Mouse (Mus musculus): ENCODE results near the gene Dgcr8. TPM values are rescaled to one million over a fixed set of nuclear protein-coding genes. Genes with fewer than 3 reads are reported as not detected.
"Not testable (repeated sequence)": the region's sequence is repeated elsewhere in the genome, so short reads cannot be mapped to it uniquely, and the experiment has no call there.

Dgcr8 gene
- polyA plus RNA-seq, 1 experiment: 22.3 TPM

DNA sequence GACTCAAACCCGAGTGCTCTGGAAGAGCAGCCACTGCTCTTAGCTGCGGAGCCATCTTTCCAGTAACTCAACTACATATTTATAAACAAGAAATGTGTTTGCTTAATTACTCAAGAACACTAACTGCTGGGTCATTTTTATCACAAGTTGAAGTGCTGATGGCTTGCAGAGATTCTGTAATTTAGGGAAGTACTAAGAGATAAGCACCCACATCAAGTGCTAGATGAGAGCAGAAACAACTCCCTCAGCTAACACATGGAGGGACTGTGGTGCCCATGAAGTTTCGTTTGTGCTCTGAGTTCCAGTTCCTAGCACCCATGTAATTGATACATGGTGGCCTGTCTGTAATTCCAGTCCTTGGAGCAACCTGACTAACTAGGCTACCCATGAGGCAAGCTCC lies 29.9 kb upstream of the Dgcr8 start:
- WGBS: 67% methylated on average over 3 of the region's 3 CpGs
- Histone ChIP-seq H3K4me3 (replicated peaks; ENCODE audit: extremely low read depth, low read depth, low read length) (no peak overlapping the region), H3K4me1 (ENCODE audit: control insufficient read depth, insufficient read depth, low read length) (no peaks in the 10 kb centered on the region)
- TF ChIP-seq POLR2A (IDR thresholded peaks at IDR 0.05; ENCODE audit: borderline replicate concordance, extremely low read depth, low read depth, low read length) (no peak), CTCF (IDR thresholded peaks at IDR 0.05; ENCODE audit: insufficient read depth, low read length) (no peak)
- no peak for DNase-seq

DNA sequence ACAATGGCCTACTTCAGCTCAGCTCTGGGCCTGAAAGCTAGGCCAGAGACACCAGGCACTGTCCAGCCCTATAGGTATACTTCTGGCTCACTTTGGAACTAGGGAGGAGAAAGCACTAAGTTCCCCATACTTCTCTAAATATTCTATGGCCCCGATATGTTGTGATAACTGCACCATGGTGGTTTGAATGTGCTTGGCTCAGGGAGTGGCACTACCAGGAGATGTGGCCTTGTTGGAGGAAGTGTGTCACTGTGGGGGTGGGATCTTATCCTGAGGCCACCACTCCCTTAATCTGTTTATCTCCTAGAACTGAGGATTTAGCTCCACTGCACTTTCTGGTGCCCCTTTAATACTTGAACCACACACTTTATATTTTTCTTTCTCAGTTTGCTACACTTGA lies 19.1 kb upstream of the Dgcr8 start:
- TF ChIP-seq POLR2A (IDR thresholded peaks at IDR 0.05; ENCODE audit: borderline replicate concordance, extremely low read depth, low read depth, low read length): no peak
- TF ChIP-seq CTCF (IDR thresholded peaks at IDR 0.05; ENCODE audit: insufficient read depth, low read length): no peak
- DNase-seq: no peak
- no peaks in the 10 kb centered on the region for H3K4me1 ChIP-seq (ENCODE audit: control insufficient read depth, insufficient read depth, low read length)
- H3K4me3 ChIP-seq (replicated peaks; ENCODE audit: extremely low read depth, low read depth, low read length): no peak overlapping the region
- whole genome bisulfite sequencing: 87% methylated on average over 1 of the region's 1 CpGs

DNA sequence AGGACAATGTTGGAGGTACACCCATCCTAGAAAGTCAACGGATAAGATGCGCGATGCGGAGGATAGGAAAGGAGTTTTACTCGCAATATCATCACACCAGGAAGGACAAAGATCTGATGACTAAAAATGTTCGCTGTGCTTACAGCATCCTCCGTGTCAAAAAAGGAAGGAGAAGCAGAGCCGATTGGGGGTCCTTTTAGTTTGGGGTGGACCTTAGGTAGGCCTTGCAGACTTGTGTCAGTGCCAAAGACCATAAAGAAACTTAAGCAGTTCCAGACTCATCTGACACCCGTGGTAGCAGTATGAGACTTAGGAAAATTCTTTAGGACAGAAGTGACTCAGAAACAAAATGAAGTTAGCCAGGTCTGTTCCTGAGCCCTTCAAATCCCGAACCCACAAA lies 568 bp upstream of the Dgcr8 start:
- Histone ChIP-seq H3K4me3 (replicated peaks; ENCODE audit: extremely low read depth, low read depth, low read length) (peak overlapping the region; percentile 29), H3K4me1 (ENCODE audit: control insufficient read depth, insufficient read depth, low read length) (peaks cover 13% of the 10 kb centered on the region)
- 2% methylated on average over 10 of the region's 10 CpGs for WGBS
- not testable (repeated sequence) for DNase-seq

DNA sequence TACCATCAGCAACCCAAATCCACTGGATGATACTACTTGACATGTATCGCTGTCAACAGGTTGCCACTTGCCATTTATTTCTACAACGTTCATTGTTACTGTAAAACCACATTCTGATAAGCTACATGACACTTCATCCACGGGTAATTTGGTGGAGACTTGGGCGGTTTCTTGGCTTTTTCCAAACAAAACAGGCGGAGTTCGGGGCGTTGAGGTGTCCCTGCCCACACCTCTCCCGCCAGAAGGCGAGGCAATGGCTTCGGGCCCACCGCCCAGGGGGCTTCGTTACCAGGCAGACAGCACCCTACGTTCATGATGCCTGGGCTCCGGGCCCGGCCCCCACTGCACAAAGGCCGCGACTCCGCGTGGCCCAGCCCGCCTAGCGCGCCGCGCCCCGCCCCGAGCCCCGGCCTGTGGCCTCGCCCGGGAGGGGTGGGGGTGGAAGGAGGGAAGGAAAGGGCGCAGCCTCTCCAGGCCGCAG lies 425 bp downstream of the Dgcr8 start:
- H3K4me1 ChIP-seq (ENCODE audit: control insufficient read depth, insufficient read depth, low read length): peaks cover 13% of the 10 kb centered on the region
- TF ChIP-seq POLR2A (IDR thresholded peaks at IDR 0.05; ENCODE audit: borderline replicate concordance, extremely low read depth, low read depth, low read length): no peak
- no peak for TF ChIP-seq CTCF (IDR thresholded peaks at IDR 0.05; ENCODE audit: insufficient read depth, low read length)
- DNase-seq: no peak
- WGBS: under 1% methylated on average over 30 of the region's 31 CpGs
- peak overlapping the region; percentile 83 for H3K4me3 ChIP-seq (replicated peaks; ENCODE audit: extremely low read depth, low read depth, low read length)

DNA sequence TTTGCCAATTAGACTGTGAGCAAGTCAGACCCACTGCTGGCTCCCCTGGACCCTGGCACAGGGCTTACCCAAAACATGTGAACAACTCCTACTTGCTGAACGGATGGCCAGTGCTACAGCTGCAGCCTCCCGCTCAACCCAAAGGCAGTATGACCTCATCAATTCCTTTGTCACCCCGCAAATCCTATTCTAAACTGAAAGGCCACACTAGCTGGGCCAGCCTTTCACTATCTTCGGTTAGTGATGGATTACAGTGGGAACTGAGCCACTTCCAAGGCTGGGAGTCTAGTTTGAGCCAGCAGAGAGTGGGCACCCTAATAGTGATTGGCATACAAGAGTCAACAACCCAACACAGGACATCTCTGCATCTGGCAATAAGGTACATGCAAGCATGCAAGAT lies 880 bp downstream of the Dgcr8 start:
- 0% methylated on average over 4 of the region's 4 CpGs for WGBS
- Histone ChIP-seq H3K4me3 (replicated peaks; ENCODE audit: extremely low read depth, low read depth, low read length) (peak overlapping the region; percentile 83), H3K4me1 (ENCODE audit: control insufficient read depth, insufficient read depth, low read length) (peaks cover 13% of the 10 kb centered on the region)
- DNase-seq: no peak
- TF ChIP-seq CTCF (IDR thresholded peaks at IDR 0.05; ENCODE audit: insufficient read depth, low read length) (no peak), POLR2A (IDR thresholded peaks at IDR 0.05; ENCODE audit: borderline replicate concordance, extremely low read depth, low read depth, low read length) (no peak)

DNA sequence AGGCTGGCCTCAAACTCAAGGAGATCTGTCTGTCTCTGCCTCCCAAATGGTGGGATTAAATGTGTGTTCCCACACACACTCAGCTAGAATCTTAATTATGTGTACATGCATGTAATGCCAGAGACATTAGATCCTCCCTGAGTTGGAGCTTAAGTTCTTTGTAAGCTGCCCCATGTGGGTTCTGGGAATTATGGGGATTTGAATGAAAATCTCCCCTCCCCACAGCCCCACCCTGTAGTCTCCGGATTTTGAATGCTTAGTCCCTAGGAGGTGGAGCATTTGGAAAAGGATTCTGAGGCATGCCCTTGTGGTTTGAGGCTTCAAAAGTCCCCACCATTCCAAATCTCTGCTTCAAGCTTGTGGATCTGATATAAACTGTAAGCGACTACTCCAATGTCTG lies 13.9 kb downstream of the Dgcr8 start:
- Histone ChIP-seq H3K4me3 (replicated peaks; ENCODE audit: extremely low read depth, low read depth, low read length) (no peak overlapping the region), H3K4me1 (ENCODE audit: control insufficient read depth, insufficient read depth, low read length) (no peaks in the 10 kb centered on the region)
- no peak for TF ChIP-seq POLR2A (IDR thresholded peaks at IDR 0.05; ENCODE audit: borderline replicate concordance, extremely low read depth, low read depth, low read length)
- no peak for TF ChIP-seq CTCF (IDR thresholded peaks at IDR 0.05; ENCODE audit: insufficient read depth, low read length)
- WGBS: 80% methylated on average over 2 of the region's 2 CpGs
- no peak for DNase-seq

DNA sequence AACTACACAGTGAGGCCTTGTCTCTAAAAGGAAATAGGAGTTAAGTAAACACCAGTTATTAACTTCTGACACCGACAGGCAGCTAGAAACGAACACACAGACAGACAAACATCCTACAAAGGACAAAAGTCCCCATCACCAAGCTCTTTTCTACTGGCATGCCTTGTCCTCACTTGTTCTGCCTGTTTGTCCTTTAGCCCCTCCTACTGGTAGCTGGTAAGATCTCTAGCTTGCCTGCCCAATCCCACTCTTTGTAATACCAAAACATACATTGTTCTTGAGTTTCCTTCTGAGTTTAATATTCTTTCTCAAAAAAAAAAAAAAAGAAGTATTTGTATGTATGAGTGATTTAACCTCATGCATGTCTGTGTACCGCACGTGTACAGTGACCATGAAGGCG lies 20.9 kb downstream of the Dgcr8 start:
- WGBS: 79% methylated on average over 5 of the region's 5 CpGs
- TF ChIP-seq CTCF (IDR thresholded peaks at IDR 0.05; ENCODE audit: insufficient read depth, low read length) (no peak), POLR2A (IDR thresholded peaks at IDR 0.05; ENCODE audit: borderline replicate concordance, extremely low read depth, low read depth, low read length) (no peak)
- H3K4me3 ChIP-seq (replicated peaks; ENCODE audit: extremely low read depth, low read depth, low read length): no peak overlapping the region
- no peaks in the 10 kb centered on the region for H3K4me1 ChIP-seq (ENCODE audit: control insufficient read depth, insufficient read depth, low read length)
- DNase-seq: no peak

DNA sequence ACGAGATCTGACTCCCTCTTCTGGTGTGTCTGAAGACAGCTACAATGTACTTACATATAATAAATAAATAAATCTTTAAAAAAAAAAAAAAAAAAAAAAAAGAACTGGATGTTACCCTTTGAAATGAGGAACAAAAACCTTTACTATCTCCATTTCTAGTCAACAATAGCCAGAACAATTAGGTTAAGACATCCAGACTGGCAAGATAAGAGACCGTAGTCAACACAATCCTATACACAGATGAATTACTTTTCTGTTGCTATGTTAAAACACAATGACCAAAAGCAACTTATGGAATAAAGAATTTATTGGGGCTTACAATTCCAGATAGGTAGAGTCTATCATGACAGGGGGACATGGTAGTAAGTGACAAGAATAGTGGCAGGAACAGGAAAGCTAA lies 24.0 kb downstream of the Dgcr8 start:
- DNase-seq: no peak
- Histone ChIP-seq H3K4me1 (ENCODE audit: control insufficient read depth, insufficient read depth, low read length) (no peaks in the 10 kb centered on the region), H3K4me3 (replicated peaks; ENCODE audit: extremely low read depth, low read depth, low read length) (no peak overlapping the region)
- TF ChIP-seq POLR2A (IDR thresholded peaks at IDR 0.05; ENCODE audit: borderline replicate concordance, extremely low read depth, low read depth, low read length) (no peak), CTCF (IDR thresholded peaks at IDR 0.05; ENCODE audit: insufficient read depth, low read length) (no peak)
- WGBS: 87% methylated on average over 2 of the region's 2 CpGs

DNA sequence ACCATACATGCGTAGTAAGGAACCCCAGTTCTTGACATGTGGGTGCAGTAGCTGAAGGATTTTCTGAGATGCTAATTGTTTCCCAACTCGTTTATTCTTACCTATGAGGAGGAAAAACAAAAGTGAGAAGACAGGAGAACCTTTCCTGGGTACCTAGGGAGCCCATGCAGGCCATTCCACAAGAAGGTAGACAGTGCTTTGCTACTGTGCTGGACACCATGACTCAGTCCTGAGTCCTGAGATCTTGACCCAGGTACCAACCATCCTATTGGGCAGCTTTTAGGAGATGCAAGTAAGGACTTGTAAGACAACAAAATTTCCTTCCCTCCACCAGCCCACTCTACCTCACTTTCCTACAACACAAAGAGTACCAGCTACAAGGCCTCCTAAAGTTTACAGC lies 30.8 kb downstream of the Dgcr8 start, which contains the start of gene Gm49776:
Gene Gm49776, minus strand, starts transcription at position 101 of the 400 bp plus-strand sequence.
- Histone ChIP-seq H3K4me3 (replicated peaks; ENCODE audit: extremely low read depth, low read depth, low read length) (no peak within 1 kb of the TSS), H3K4me1 (ENCODE audit: control insufficient read depth, insufficient read depth, low read length) (no peaks in the 10 kb centered on the region)
- WGBS: 85% methylated on average over 2 of the region's 2 CpGs
- no peak for TF ChIP-seq CTCF (IDR thresholded peaks at IDR 0.05; ENCODE audit: insufficient read depth, low read length)
- TF ChIP-seq POLR2A (IDR thresholded peaks at IDR 0.05; ENCODE audit: borderline replicate concordance, extremely low read depth, low read depth, low read length): no peak
- no peak for DNase-seq

DNA sequence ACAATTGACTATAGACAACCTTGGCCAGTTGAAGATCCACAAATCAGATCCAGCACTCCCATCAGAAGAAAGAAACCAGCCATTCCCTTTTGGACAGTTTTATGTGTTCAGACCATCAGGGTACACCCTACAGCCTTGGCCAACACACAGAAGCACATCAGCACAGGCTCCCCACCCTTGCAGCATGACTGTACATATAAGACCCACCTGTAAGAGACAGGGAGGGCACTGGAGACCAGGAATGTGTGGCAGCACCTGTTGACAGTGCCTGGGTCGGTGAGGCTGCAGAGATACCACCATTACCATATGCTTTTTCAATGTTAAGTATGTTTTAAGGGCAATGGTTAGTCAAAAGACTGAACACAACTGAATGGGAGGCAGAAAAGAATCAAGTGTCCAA lies 35.2 kb downstream of the Dgcr8 start:
- Histone ChIP-seq H3K4me1 (ENCODE audit: control insufficient read depth, insufficient read depth, low read length) (peaks cover 4% of the 10 kb centered on the region), H3K4me3 (replicated peaks; ENCODE audit: extremely low read depth, low read depth, low read length) (no peak overlapping the region)
- WGBS: 82% methylated on average over 1 of the region's 1 CpGs
- TF ChIP-seq POLR2A (IDR thresholded peaks at IDR 0.05; ENCODE audit: borderline replicate concordance, extremely low read depth, low read depth, low read length): no peak
- TF ChIP-seq CTCF (IDR thresholded peaks at IDR 0.05; ENCODE audit: insufficient read depth, low read length): no peak
- no peak for DNase-seq

Data from lung, adult 2 months (tissue).